Mouse (Mus musculus): ENCODE measurements around the gene Tbc1d23. TPM values are rescaled to one million over a fixed set of nuclear protein-coding genes. Genes with fewer than 3 reads are reported as not detected.

The Tbc1d23 gene
- polyA plus RNA-seq, 1 experiment: 0.36 TPM

- Histone ChIP-seq H3K36me3 (replicated peaks; ENCODE audit: low read length) (peaks cover 69% of the 10 kb centered on the region), H3K4me3 (replicated peaks) (peak within 1 kb of the TSS; percentile 98), H3K27me3 (replicated peaks) (no peaks in the 10 kb centered on the region), H3K9me3 (no peaks in the 10 kb centered on the region), H3K4me1 (peaks cover 46% of the 10 kb centered on the region)
- TF ChIP-seq FLI1 (IDR thresholded peaks at IDR 0.05; ENCODE audit: low read length) (no peak), GATA1 (IDR thresholded peaks at IDR 0.05; ENCODE audit: borderline replicate concordance, low read length) (no peak)
These were observed 64.4 kb downstream of the Tbc1d23 start, which contains the start of gene Nit2 for GRCm38 (mm10) chr16:57166611-57167513. TSS of gene Nit2 (minus strand) at chr16:57167341.

- Histone ChIP-seq H3K4me3 (replicated peaks) (peak overlapping the region; percentile 98), H3K27me3 (replicated peaks) (no peaks in the 10 kb centered on the region), H3K4me1 (peaks cover 52% of the 10 kb centered on the region), H3K9me3 (no peaks in the 10 kb centered on the region), H3K36me3 (replicated peaks; ENCODE audit: low read length) (peaks cover 71% of the 10 kb centered on the region)
- no peak for TF ChIP-seq FLI1 (IDR thresholded peaks at IDR 0.05; ENCODE audit: low read length)
- TF ChIP-seq GATA1 (IDR thresholded peaks at IDR 0.05; ENCODE audit: borderline replicate concordance, low read length): no peak
These were observed 65.2 kb downstream of the Tbc1d23 start for GRCm38 (mm10) chr16:57166086-57166485.

- H3K9me3 ChIP-seq: no peaks in the 10 kb centered on the region
- TF ChIP-seq FLI1 (IDR thresholded peaks at IDR 0.05; ENCODE audit: low read length): no peak
- TF ChIP-seq GATA1 (IDR thresholded peaks at IDR 0.05; ENCODE audit: borderline replicate concordance, low read length): no peak
- H3K27me3 ChIP-seq (replicated peaks): no peaks in the 10 kb centered on the region
- H3K4me1 ChIP-seq: peaks cover 61% of the 10 kb centered on the region
- no peak overlapping the region for H3K4me3 ChIP-seq (replicated peaks)
- H3K36me3 ChIP-seq (replicated peaks; ENCODE audit: low read length): peaks cover 71% of the 10 kb centered on the region
These were observed 66.1 kb downstream of the Tbc1d23 start for GRCm38 (mm10) chr16:57165157-57165556.

GRCm38 (mm10) chr16:57163694-57164093 is 67.6 kb downstream of the Tbc1d23 start:
- TF ChIP-seq FLI1 (IDR thresholded peaks at IDR 0.05; ENCODE audit: low read length) (no peak), GATA1 (IDR thresholded peaks at IDR 0.05; ENCODE audit: borderline replicate concordance, low read length) (no peak)

DNA sequence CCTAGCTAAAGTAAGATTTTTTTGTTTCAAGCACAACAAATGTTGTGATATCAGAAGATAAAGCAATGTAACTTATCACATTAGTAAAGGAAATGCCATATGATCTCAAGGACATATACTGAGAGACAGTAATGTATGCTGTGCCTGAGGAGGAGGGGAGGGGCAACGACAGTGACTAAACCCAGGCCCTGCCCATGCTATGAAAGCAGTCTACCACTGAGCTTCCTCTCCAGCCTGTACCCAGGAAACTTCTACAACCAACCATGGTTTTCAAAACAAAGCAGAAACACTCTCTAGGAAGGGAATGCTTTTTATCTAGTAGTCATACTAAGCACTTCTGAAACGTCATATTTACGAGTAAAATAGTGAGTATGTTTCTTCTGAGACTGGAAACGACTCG is 68.5 kb downstream of the Tbc1d23 start:
- TF ChIP-seq GATA1 (IDR thresholded peaks at IDR 0.05; ENCODE audit: borderline replicate concordance, low read length) (no peak), FLI1 (IDR thresholded peaks at IDR 0.05; ENCODE audit: low read length) (no peak)
- Histone ChIP-seq H3K4me3 (replicated peaks) (no peak overlapping the region), H3K4me1 (peaks cover 68% of the 10 kb centered on the region), H3K9me3 (no peaks in the 10 kb centered on the region), H3K36me3 (replicated peaks; ENCODE audit: low read length) (peaks cover 76% of the 10 kb centered on the region), H3K27me3 (replicated peaks) (no peaks in the 10 kb centered on the region)

More at GRCm38 (mm10) chr16:57163694-57164093, 67.6 kb downstream of the Tbc1d23 start:
- Histone ChIP-seq H3K9me3 (no peaks in the 10 kb centered on the region), H3K4me3 (replicated peaks) (no peak overlapping the region), H3K36me3 (replicated peaks; ENCODE audit: low read length) (peaks cover 74% of the 10 kb centered on the region), H3K27me3 (replicated peaks) (no peaks in the 10 kb centered on the region), H3K4me1 (peaks cover 76% of the 10 kb centered on the region)

- Histone ChIP-seq H3K27me3 (replicated peaks) (no peaks in the 10 kb centered on the region), H3K36me3 (replicated peaks; ENCODE audit: low read length) (peaks cover 96% of the 10 kb centered on the region), H3K4me3 (replicated peaks) (no peak overlapping the region)
These were observed 71.5 kb downstream of the Tbc1d23 start for GRCm38 (mm10) chr16:57159835-57160234.

GRCm38 (mm10) chr16:57157728-57158127 is 73.6 kb downstream of the Tbc1d23 start:
- Histone ChIP-seq H3K4me3 (replicated peaks) (no peak overlapping the region), H3K9me3 (no peaks in the 10 kb centered on the region), H3K27me3 (replicated peaks) (no peaks in the 10 kb centered on the region), H3K36me3 (replicated peaks; ENCODE audit: low read length) (peaks cover 96% of the 10 kb centered on the region), H3K4me1 (peaks cover 37% of the 10 kb centered on the region)
- TF ChIP-seq FLI1 (IDR thresholded peaks at IDR 0.05; ENCODE audit: low read length): no peak
- TF ChIP-seq GATA1 (IDR thresholded peaks at IDR 0.05; ENCODE audit: borderline replicate concordance, low read length): no peak

More at GRCm38 (mm10) chr16:57159835-57160234, 71.5 kb downstream of the Tbc1d23 start:
- Histone ChIP-seq H3K9me3 (no peaks in the 10 kb centered on the region), H3K4me1 (peaks cover 46% of the 10 kb centered on the region)
- TF ChIP-seq FLI1 (IDR thresholded peaks at IDR 0.05; ENCODE audit: low read length) (no peak), GATA1 (IDR thresholded peaks at IDR 0.05; ENCODE audit: borderline replicate concordance, low read length) (no peak)

DNA sequence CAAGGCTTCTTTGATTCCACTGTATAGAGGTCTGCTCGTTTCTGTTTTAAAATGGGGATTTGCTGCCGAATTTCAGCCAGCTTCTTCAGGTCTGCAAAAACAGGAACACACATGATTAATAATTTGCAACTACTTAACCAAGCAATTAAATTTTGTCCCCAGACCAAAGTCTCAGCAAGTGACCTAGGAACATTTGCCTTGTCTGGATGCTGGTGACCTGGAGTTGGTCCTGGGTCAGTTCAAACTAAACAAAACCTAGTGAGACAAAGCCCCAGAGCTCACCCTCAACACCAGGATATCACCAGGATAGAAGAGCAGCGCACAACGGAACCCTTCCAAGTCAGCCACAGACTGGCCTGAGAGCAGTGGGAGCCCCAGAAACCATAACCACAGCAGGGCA is 74.2 kb downstream of the Tbc1d23 start:
- no peaks in the 10 kb centered on the region for H3K9me3 ChIP-seq
- no peaks in the 10 kb centered on the region for H3K27me3 ChIP-seq (replicated peaks)
- H3K4me3 ChIP-seq (replicated peaks): no peak overlapping the region
- peaks cover 32% of the 10 kb centered on the region for H3K4me1 ChIP-seq
- H3K36me3 ChIP-seq (replicated peaks; ENCODE audit: low read length): peaks cover 99% of the 10 kb centered on the region
- TF ChIP-seq GATA1 (IDR thresholded peaks at IDR 0.05; ENCODE audit: borderline replicate concordance, low read length): no peak
- no peak for TF ChIP-seq FLI1 (IDR thresholded peaks at IDR 0.05; ENCODE audit: low read length)

DNA sequence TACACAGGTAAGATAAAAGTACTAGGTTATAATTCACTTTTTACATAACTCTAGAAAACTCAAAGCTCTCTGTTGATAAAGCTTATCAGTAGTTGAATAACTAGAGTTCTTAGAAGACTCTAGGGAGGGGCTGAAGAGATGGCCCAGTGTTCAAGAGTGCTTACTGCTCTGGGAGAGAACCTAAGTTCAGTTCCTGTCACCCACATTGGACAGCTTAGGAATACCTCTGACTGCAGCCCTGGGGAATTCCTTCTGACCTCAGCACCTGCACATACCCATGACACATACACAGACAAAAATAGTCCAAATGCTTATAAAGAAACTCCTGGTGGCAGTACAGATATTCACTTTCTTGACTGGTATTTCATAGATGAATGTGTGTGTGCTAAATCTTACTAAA is 75.4 kb downstream of the Tbc1d23 start:
- TF ChIP-seq FLI1 (IDR thresholded peaks at IDR 0.05; ENCODE audit: low read length): no peak
- no peak for TF ChIP-seq GATA1 (IDR thresholded peaks at IDR 0.05; ENCODE audit: borderline replicate concordance, low read length)
- Histone ChIP-seq H3K36me3 (replicated peaks; ENCODE audit: low read length) (peaks cover 99% of the 10 kb centered on the region), H3K4me3 (replicated peaks) (no peak overlapping the region), H3K27me3 (replicated peaks) (no peaks in the 10 kb centered on the region), H3K9me3 (no peaks in the 10 kb centered on the region), H3K4me1 (peaks cover 22% of the 10 kb centered on the region)

DNA sequence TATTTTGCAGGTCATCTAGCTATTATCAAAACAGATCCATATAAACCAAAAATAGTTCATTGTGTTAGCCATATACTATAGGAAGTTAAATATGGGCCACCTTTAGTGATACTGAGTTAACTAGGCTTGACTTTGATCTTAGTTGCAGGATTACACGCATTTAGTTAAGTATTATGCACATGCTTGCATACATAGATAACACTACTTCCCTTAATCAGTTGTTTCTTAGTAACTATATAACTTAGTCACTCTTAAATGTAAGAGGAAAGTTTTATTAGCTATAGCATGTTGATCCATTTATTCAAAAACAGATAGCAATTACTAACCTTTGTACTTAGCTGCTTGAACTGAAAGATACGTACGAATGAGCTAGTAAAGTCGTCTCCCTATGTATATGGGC is 79.9 kb downstream of the Tbc1d23 start:
- Histone ChIP-seq H3K9me3 (no peaks in the 10 kb centered on the region), H3K36me3 (replicated peaks; ENCODE audit: low read length) (peaks cover 96% of the 10 kb centered on the region), H3K27me3 (replicated peaks) (no peaks in the 10 kb centered on the region), H3K4me1 (no peaks in the 10 kb centered on the region), H3K4me3 (replicated peaks) (no peak overlapping the region)
- TF ChIP-seq GATA1 (IDR thresholded peaks at IDR 0.05; ENCODE audit: borderline replicate concordance, low read length) (no peak), FLI1 (IDR thresholded peaks at IDR 0.05; ENCODE audit: low read length) (no peak)

Data from megakaryocyte, embryonic 14.5 days (primary cell).